Mouse (Mus musculus) stomach, postnatal 0 days (tissue): ENCODE results near the gene Myadml2. TPM values are rescaled to one million over a fixed set of nuclear protein-coding genes. Genes with fewer than 3 reads are reported as not detected.

Source experiments
- ATAC-seq: fragments of 200-750 bp; cut with Nextera tagmentation; 2 replicates; pipeline ENCODE4 v1.8.0; 2017; ENCODE audit not compliant: low FRiP score, low TSS enrichment
- DNase-seq: peaks from one replicate; pipeline ENCODE4 v3.0.0-alpha.2; 2016; ENCODE audit warnings: low spot score
- H3K27ac ChIP-seq: fragments of 300-500 bp; sonication (generic); replicated peaks from 2 replicates; pipeline ENCODE4 v1.5.1; 2014; ENCODE audit warnings: mild to moderate bottlenecking, control low read depth
- H3K27me3 ChIP-seq: fragments of 300-500 bp; sonication (generic); 2 replicates; pipeline ENCODE4 v1.6.1; 2014; ENCODE audit warnings: low read length; ENCODE audit not compliant: control insufficient read depth, insufficient read depth
- H3K36me3 ChIP-seq: fragments of 300-500 bp; sonication (generic); 2 replicates; pipeline ENCODE4 v1.6.1; 2014; ENCODE audit warnings: low read length, mixed read lengths; ENCODE audit not compliant: control insufficient read depth, insufficient read depth
- H3K4me1 ChIP-seq: fragments of 300-500 bp; sonication (generic); replicated peaks from 2 replicates; pipeline ENCODE4 v1.6.1; 2014; ENCODE audit warnings: antibody characterized with exemption; ENCODE audit not compliant: control insufficient read depth, insufficient read depth
- H3K4me2 ChIP-seq: fragments of 300-500 bp; sonication (generic); replicated peaks from 2 replicates; pipeline ENCODE4 v1.6.1; 2014; ENCODE audit warnings: low read depth, mild to moderate bottlenecking, control low read depth, moderate library complexity
- H3K4me3 ChIP-seq: fragments of 300-500 bp; sonication (generic); 2 replicates; pipeline ENCODE4 v1.5.1; 2014; ENCODE audit warnings: low read depth, low read length, control low read depth
- H3K9ac ChIP-seq: fragments of 300-500 bp; sonication (generic); 2 replicates; pipeline ENCODE4 v1.6.1; 2014; ENCODE audit warnings: mild to moderate bottlenecking, low read length, control low read depth, mixed read lengths
- H3K9me3 ChIP-seq: fragments of 300-500 bp; sonication (generic); 2 replicates; pipeline ENCODE4 v1.6.1; 2016; ENCODE audit warnings: low read length; ENCODE audit not compliant: control insufficient read depth
- CTCF ChIP-seq: IDR thresholded peaks from 2 replicates; pipeline ENCODE4 v1.5.1; 2016; ENCODE audit warnings: antibody characterized with exemption, low read depth, mild to moderate bottlenecking, moderate library complexity
- EP300 ChIP-seq: optimal IDR thresholded peaks from 2 replicates; pipeline ENCODE3; 2016; ENCODE audit warnings: antibody characterized with exemption
- WGBS: fragments of 180-500 bp; shearing (Covaris S2); extraction: QIAGEN DNeasy Blood & Tissue Kit; methylation state at CpG from one replicate; pipeline ENCODE4 v1.1.7; 2014; 5-methylcytosine and 5-hydroxymethylcytosine counted together
- polyA plus RNA-seq: library from polyadenylated mRNA; unstranded; fragments of >200 nt; fragmentation: Nextera tagmentation; extraction: Ambion mirVana; gene quantifications from 2 replicates; pipeline ENCODE4 v1.2.1, GENCODE M21; 2015

Gene Myadml2
- polyA plus RNA-seq, 1 experiment from 2014 or later: not detected

GRCm38 (mm10) chr11:120634810-120635209, 13.1 kb downstream of the Myadml2 start:
- no peaks in the 10 kb centered on the region for H3K36me3 ChIP-seq
- H3K9ac ChIP-seq: no peak overlapping the region
- H3K4me2 ChIP-seq: no peak overlapping the region
- H3K27me3 ChIP-seq: no peaks in the 10 kb centered on the region
- H3K27ac ChIP-seq: no peak overlapping the region
- ATAC-seq (no peak), DNase-seq (peak; percentile 10)
- no peaks in the 10 kb centered on the region for H3K9me3 ChIP-seq
- TF ChIP-seq EP300: no peak
- no peak for TF ChIP-seq CTCF
- 82% methylated on average over 5 of the region's 5 CpGs for WGBS
- H3K4me1 ChIP-seq: peaks cover 8% of the 10 kb centered on the region
- H3K4me3 ChIP-seq: no peak overlapping the region

GRCm38 (mm10) chr11:120633520-120634343, 14.2 kb downstream of the Myadml2 start, which contains the start of gene Mafg:
Gene Mafg (minus strand): TSS chr11:120633600.
- no peaks in the 10 kb centered on the region for H3K27me3 ChIP-seq
- H3K4me3 ChIP-seq: peak within 1 kb of the TSS; percentile 89
- H3K4me2 ChIP-seq: peak within 1 kb of the TSS; percentile 82
- peak within 1 kb of the TSS; percentile 94 for H3K9ac ChIP-seq
- no peaks in the 10 kb centered on the region for H3K36me3 ChIP-seq
- H3K27ac ChIP-seq: peak within 1 kb of the TSS; percentile 97
- H3K9me3 ChIP-seq: no peaks in the 10 kb centered on the region
- TF ChIP-seq EP300 (no peak), CTCF (no peak)
- WGBS: 10% methylated on average over 58 of the region's 58 CpGs
- peaks cover 8% of the 10 kb centered on the region for H3K4me1 ChIP-seq
- DNase-seq (peak; percentile 97), ATAC-seq (peak; percentile 83)

- DNase-seq: peak; percentile 84
- H3K27me3 ChIP-seq: no peaks in the 10 kb centered on the region
- peak overlapping the region; percentile 97 for H3K27ac ChIP-seq
- H3K4me1 ChIP-seq: peaks cover 8% of the 10 kb centered on the region
- peak overlapping the region; percentile 94 for H3K9ac ChIP-seq
- H3K4me2 ChIP-seq: peak overlapping the region; percentile 82
- H3K9me3 ChIP-seq: no peaks in the 10 kb centered on the region
- ATAC-seq: peak; percentile 62
- TF ChIP-seq CTCF: no peak
- no peak for TF ChIP-seq EP300
- under 1% methylated on average over 86 of the region's 116 CpGs for WGBS
- no peaks in the 10 kb centered on the region for H3K36me3 ChIP-seq
- peak overlapping the region; percentile 89 for H3K4me3 ChIP-seq
Measured at GRCm38 (mm10) chr11:120632559-120633519, 15.1 kb downstream of the Myadml2 start.

- no peak for ATAC-seq
- peak overlapping the region; percentile 89 for H3K4me3 ChIP-seq
- H3K4me2 ChIP-seq: peak overlapping the region; percentile 82
- no peaks in the 10 kb centered on the region for H3K36me3 ChIP-seq
- peaks cover 8% of the 10 kb centered on the region for H3K4me1 ChIP-seq
- H3K27ac ChIP-seq: peak overlapping the region; percentile 97
- no peaks in the 10 kb centered on the region for H3K27me3 ChIP-seq
- H3K9ac ChIP-seq: peak overlapping the region; percentile 94
- TF ChIP-seq CTCF (no peak), EP300 (no peak)
- 44% methylated on average over 4 of the region's 4 CpGs for WGBS
- DNase-seq: peak; percentile 24
- no peaks in the 10 kb centered on the region for H3K9me3 ChIP-seq
Measured at GRCm38 (mm10) chr11:120631726-120632448, 16.1 kb downstream of the Myadml2 start.
